ENCODE assay signal across 8 mouse cellular contexts in genomic region chr16:18625791-18626311, GRCm38 (mm10). TPM values are rescaled to one million over a fixed set of nuclear protein-coding genes. Genes with fewer than 3 reads are reported as not detected.
DNase-seq lines count a peak whose midpoint lies in the region; ATAC-seq and TF ChIP-seq lines count a peak whose summit lies in the region.

No protein-coding gene starts in this region.

- 0 out of 2 replicates have a peak, but pooled peaks have one; percentile 2 for ATAC-seq in lung, postnatal 0 days
- 0 out of 2 replicates have a peak, but pooled peaks have one; percentile 1 for ATAC-seq in limb, embryonic 15.5 days (ENCODE audit: insufficient number of reproducible peaks, low FRiP score, low TSS enrichment, low read depth)

- TF ChIP-seq CTCF in lung, postnatal 0 days (IDR thresholded peaks at IDR 0.05): no peak

- TF ChIP-seq EP300 in lung, postnatal 0 days (IDR thresholded peaks at IDR 0.05): no peak

- H3K4me2 ChIP-seq in lung, postnatal 0 days (replicated peaks; ENCODE audit: low read depth, low read length): peak overlapping the region; percentile 76
- H3K4me2 ChIP-seq in limb, embryonic 15.5 days: peak overlapping the region; percentile 85

- 21% methylated on average over 25 of the region's 26 CpGs for WGBS in lung, postnatal 0 days
- 8% methylated on average over 26 of the region's 26 CpGs for WGBS in hindbrain, embryonic 10.5 days
- 19% methylated on average over 26 of the region's 26 CpGs for WGBS in limb, embryonic 15.5 days

- no peak overlapping the region for H3K9ac ChIP-seq in lung, postnatal 0 days (replicated peaks; ENCODE audit: low read depth)
- peak overlapping the region; percentile 47 for H3K9ac ChIP-seq in limb, embryonic 15.5 days

- peak; percentile 15 for DNase-seq in adrenal gland, adult 8-10 months
- no peak for DNase-seq in adrenal gland, adult 2 months
- DNase-seq in lung, postnatal 0 days (ENCODE audit: low spot score): no peak
- no peak for DNase-seq in lung, postnatal 14 days
- no peak for DNase-seq in hindbrain, embryonic 10.5 days (ENCODE audit: low spot score)
- DNase-seq in right cerebral cortex, postnatal 25 days: peak; percentile 68
- no peak for DNase-seq in embryo, embryonic 10 days (ENCODE audit: low spot score)

- no peaks in the 10 kb centered on the region for H3K9me3 ChIP-seq in lung, postnatal 0 days (ENCODE audit: low read length)
- H3K9me3 ChIP-seq in hindbrain, embryonic 10.5 days: no peaks in the 10 kb centered on the region
- no peaks in the 10 kb centered on the region for H3K9me3 ChIP-seq in limb, embryonic 15.5 days

- no peak overlapping the region for H3K27ac ChIP-seq in lung, postnatal 0 days (ENCODE audit: low read length)
- peak overlapping the region; percentile 69 for H3K27ac ChIP-seq in hindbrain, embryonic 10.5 days
- H3K27ac ChIP-seq in limb, embryonic 15.5 days: no peak overlapping the region

- no peaks in the 10 kb centered on the region for H3K36me3 ChIP-seq in lung, postnatal 0 days (ENCODE audit: insufficient read depth, low read length)
- H3K36me3 ChIP-seq in hindbrain, embryonic 10.5 days: peaks cover 33% of the 10 kb centered on the region
- peaks cover 31% of the 10 kb centered on the region for H3K36me3 ChIP-seq in limb, embryonic 15.5 days

- peaks cover 12% of the 10 kb centered on the region for H3K4me1 ChIP-seq in lung, postnatal 0 days (ENCODE audit: insufficient read depth, low read depth, low read length)
- H3K4me1 ChIP-seq in hindbrain, embryonic 10.5 days (replicated peaks): peaks cover 72% of the 10 kb centered on the region
- peaks cover 59% of the 10 kb centered on the region for H3K4me1 ChIP-seq in limb, embryonic 15.5 days

- H3K27me3 ChIP-seq in lung, postnatal 0 days (replicated peaks; ENCODE audit: insufficient read depth, low read length): peaks cover 38% of the 10 kb centered on the region
- peaks cover 97% of the 10 kb centered on the region for H3K27me3 ChIP-seq in hindbrain, embryonic 10.5 days (ENCODE audit: insufficient read depth, poor library complexity, severe bottlenecking)
- peaks cover 52% of the 10 kb centered on the region for H3K27me3 ChIP-seq in limb, embryonic 15.5 days

- H3K4me3 ChIP-seq in lung, postnatal 0 days (ENCODE audit: low read depth, low read length): peak overlapping the region; percentile 41
- H3K4me3 ChIP-seq in hindbrain, embryonic 10.5 days: peak overlapping the region; percentile 74
- peak overlapping the region; percentile 53 for H3K4me3 ChIP-seq in limb, embryonic 15.5 days

RNA-seq across cellular contexts. Expression of gene Gm49601, which starts 0.4 kb away (rescaled TPM):
- 1 to 10 TPM; 3.6 to 8.5 (median 5.6) TPM for total RNA-seq in adrenal gland, adult 8-10 months (2022)
- total RNA-seq in adrenal gland, adult 2 months (2021): 1 to 10 TPM; 2.4 to 3.6 TPM
- polyA plus RNA-seq in adrenal gland, adult 2 months (2012; rRNA removed): 3.7 and 4.0 TPM in 2 replicates
- polyA plus RNA-seq in lung, postnatal 0 days (2015; fragmentation: Nextera tagmentation; extraction: Ambion mirVana): 2.2 and 3.1 TPM in 2 replicates
- 3.4 and 8.5 TPM in 2 replicates for polyA plus RNA-seq in hindbrain, embryonic 10.5 days (2016; fragmentation: Nextera tagmentation; extraction: Ambion mirVana)
- 5.5 and 6.9 TPM in 2 replicates for polyA plus RNA-seq in limb, embryonic 15.5 days (2015; fragmentation: Nextera tagmentation; extraction: Ambion mirVana)

RNA-seq across cellular contexts. Expression of gene Gp1bb, which starts 3.6 kb away (rescaled TPM):
- not detected for total RNA-seq in adrenal gland, adult 8-10 months (2022)
- not detected for total RNA-seq in adrenal gland, adult 2 months (2021)
- polyA plus RNA-seq in adrenal gland, adult 2 months (2012; rRNA removed): 2.1 and 4.0 TPM in 2 replicates
- 7.9 and 8.8 TPM in 2 replicates for polyA plus RNA-seq in lung, postnatal 0 days (2015; fragmentation: Nextera tagmentation; extraction: Ambion mirVana)
- polyA plus RNA-seq in hindbrain, embryonic 10.5 days (2016; fragmentation: Nextera tagmentation; extraction: Ambion mirVana): 4.2 and 9.2 TPM in 2 replicates
- polyA plus RNA-seq in limb, embryonic 15.5 days (2015; fragmentation: Nextera tagmentation; extraction: Ambion mirVana): 3.0 and 3.4 TPM in 2 replicates

RNA-seq across cellular contexts. Expression of gene Sept5, which starts 3.9 kb away (rescaled TPM):
- total RNA-seq in adrenal gland, adult 8-10 months (2022): 10 to 100 TPM in 3 of 4 experiments, 1 to 10 TPM in 1; 8.5 to 18.5 (median 12.0) TPM
- total RNA-seq in adrenal gland, adult 2 months (2021): 10 to 100 TPM; 12.6 to 12.9 TPM
- 8.0 and 9.1 TPM in 2 replicates for polyA plus RNA-seq in adrenal gland, adult 2 months (2012; rRNA removed)
- polyA plus RNA-seq in lung, postnatal 0 days (2015; fragmentation: Nextera tagmentation; extraction: Ambion mirVana): 8.5 and 9.6 TPM in 2 replicates
- 42.3 and 71.9 TPM in 2 replicates for polyA plus RNA-seq in hindbrain, embryonic 10.5 days (2016; fragmentation: Nextera tagmentation; extraction: Ambion mirVana)
- polyA plus RNA-seq in limb, embryonic 15.5 days (2015; fragmentation: Nextera tagmentation; extraction: Ambion mirVana): 59.4 and 62.8 TPM in 2 replicates

RNA-seq across cellular contexts. Expression of gene Tbx1, which starts 35.4 kb away (rescaled TPM):
- total RNA-seq in adrenal gland, adult 8-10 months (2022): not detected
- under 1 TPM in 1 of 2 experiments, not detected in 1; 0.28 TPM for total RNA-seq in adrenal gland, adult 2 months (2021)
- polyA plus RNA-seq in adrenal gland, adult 2 months (2012; rRNA removed): 0.47 and 0.49 TPM in 2 replicates
- 7.6 and 7.8 TPM in 2 replicates for polyA plus RNA-seq in lung, postnatal 0 days (2015; fragmentation: Nextera tagmentation; extraction: Ambion mirVana)
- 11.3 and 15.3 TPM in 2 replicates for polyA plus RNA-seq in hindbrain, embryonic 10.5 days (2016; fragmentation: Nextera tagmentation; extraction: Ambion mirVana)
- 6.0 and 6.4 TPM in 2 replicates for polyA plus RNA-seq in limb, embryonic 15.5 days (2015; fragmentation: Nextera tagmentation; extraction: Ambion mirVana)

Comparison
In these comparisons a context has a peak if more than half of its experiments do, and no peak if none do; other contexts are left out.
1. DNase-seq: peak in adrenal gland, adult 8-10 months (single experiment) and right cerebral cortex, postnatal 25 days (single experiment); none in adrenal gland, adult 2 months (single experiment), lung, postnatal 0 days (single experiment), lung, postnatal 14 days (single experiment), hindbrain, embryonic 10.5 days (single experiment) and embryo, embryonic 10 days (single experiment).
2. Peak in every context shown above with its lines, with median percentiles within 50 percentile points of each other: H3K4me3 ChIP-seq.